Mouse (Mus musculus) heart, adult 2 months (tissue): Measurements from ENCODE around the gene Itpka. TPM values are rescaled to one million over a fixed set of nuclear protein-coding genes. Genes with fewer than 3 reads are reported as not detected.

ENCODE experiments used
- DNase-seq, 2 experiments: peaks; one replicate each; pipeline ENCODE4 v3.0.0; 2021
- H3K27ac ChIP-seq: fragments of 200-600 bp; 2 replicates; pipeline ENCODE4 v1.8.1; 2022
- H3K27me3 ChIP-seq: fragments of 200-500 bp; 2 replicates; pipeline ENCODE4 v1.6.1; 2012; ENCODE audit warnings: mild to moderate bottlenecking, low read length, inconsistent platforms, mixed read lengths; ENCODE audit not compliant: control insufficient read depth, insufficient read depth
- H3K36me3 ChIP-seq: fragments of 200-500 bp; 2 replicates; pipeline ENCODE4 v1.6.1; 2012; ENCODE audit warnings: low read length, inconsistent platforms; ENCODE audit not compliant: control insufficient read depth, insufficient read depth
- H3K4me1 ChIP-seq: fragments of 200-500 bp; 2 replicates; pipeline ENCODE4 v1.6.1; 2011; ENCODE audit warnings: low read length; ENCODE audit not compliant: control insufficient read depth, insufficient read depth
- H3K4me3 ChIP-seq: fragments of 200-600 bp; 2 replicates; pipeline ENCODE4 v1.8.1; 2022
- H3K79me2 ChIP-seq: fragments of 200-500 bp; replicated peaks from 2 replicates; pipeline ENCODE4 v1.6.1; 2012; ENCODE audit warnings: mild to moderate bottlenecking, inconsistent platforms, low read length, moderate library complexity, mixed read lengths; ENCODE audit not compliant: control insufficient read depth, insufficient read depth
- H3K9ac ChIP-seq: fragments of 200-500 bp; 2 replicates; pipeline ENCODE4 v1.6.1; 2012; ENCODE audit warnings: low read depth, mild to moderate bottlenecking, control low read depth, inconsistent platforms, low read length, mixed read lengths
- CTCF ChIP-seq: fragments of 200-600 bp; IDR thresholded peaks from 2 replicates; pipeline ENCODE4 v1.8.1; 2022; ENCODE audit warnings: antibody characterized with exemption, mild to moderate bottlenecking, moderate library complexity
- EP300 ChIP-seq: fragments of 200-500 bp; IDR thresholded peaks from 2 replicates; pipeline ENCODE4 v1.6.1; 2011; ENCODE audit warnings: low read depth, low read length, control low read depth; ENCODE audit not compliant: insufficient read depth
- POLR2A ChIP-seq: fragments of 200-500 bp; IDR thresholded peaks from 2 replicates; pipeline ENCODE4 v1.6.1; 2011; ENCODE audit warnings: mild to moderate bottlenecking, low read depth, low read length, control low read depth; ENCODE audit not compliant: insufficient read depth
- WGBS: fragments of 180-500 bp; shearing (Covaris S2); methylation state at CpG from one replicate; pipeline ENCODE4 v1.1.7; 2018; 5-methylcytosine and 5-hydroxymethylcytosine counted together
- intact Hi-C: fragments of 180-260 bp; cut with DNase I; formaldehyde crosslinking; loops from one replicate; pipeline ENCODE4 v1.15.1; 2025
- polyA plus RNA-seq: library from polyadenylated mRNA; depleted of rRNA; stranded (reverse); fragments of >200 nt; gene quantifications from 2 replicates; pipeline ENCODE4 v1.2.3, GENCODE M21; 2012; rRNA removed
- total RNA-seq, 2 experiments: library from RNA; stranded (reverse); gene quantifications; 2 replicates each; pipeline ENCODE4 v1.2.3; 2021

Gene Itpka
- total and polyA plus RNA-seq, 3 experiments: 0.52 to 1.3 (median 0.59) TPM

DNA sequence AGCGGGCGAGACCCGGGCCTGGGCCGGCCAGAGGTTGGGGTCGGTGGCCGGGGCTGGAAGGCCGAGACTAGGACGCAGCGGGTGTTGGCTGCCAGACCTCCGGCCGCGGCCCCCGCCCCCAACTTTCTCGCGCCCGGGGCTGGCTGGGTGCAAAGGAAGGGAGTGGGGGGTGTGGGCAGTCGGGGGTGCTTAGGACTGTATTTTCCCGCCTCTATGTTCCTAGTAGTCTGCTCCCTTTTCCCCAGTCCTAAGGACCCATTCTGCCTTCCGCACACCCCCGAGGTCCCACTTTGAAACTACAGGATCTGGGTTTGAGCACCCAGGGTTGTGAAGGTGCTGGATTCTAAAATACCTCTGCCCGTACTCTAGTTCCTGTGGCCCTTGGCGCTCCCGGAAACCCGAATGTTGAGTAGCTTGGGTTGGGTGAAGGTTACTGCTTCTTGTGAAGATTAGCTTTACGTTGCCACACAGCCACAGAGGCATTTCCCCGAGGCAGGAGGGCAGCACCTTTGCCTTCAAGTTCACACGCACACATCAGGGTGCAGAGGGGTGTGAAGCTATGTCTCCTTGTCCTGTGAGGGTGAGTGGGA, 57.9 kb downstream of the Itpka start:
- H3K9ac ChIP-seq: peak overlapping the region; percentile 80
- no peak overlapping the region; the same call in 1 of the 2 replicates for H3K27ac ChIP-seq
- peaks cover 1% of the 10 kb centered on the region; the same call in 1 of the 2 replicates for H3K27me3 ChIP-seq
- no peaks in the 10 kb centered on the region for H3K36me3 ChIP-seq
- H3K4me1 ChIP-seq: peaks cover 2% of the 10 kb centered on the region
- H3K4me3 ChIP-seq: peak overlapping the region; percentile 66
- no peak for TF ChIP-seq CTCF
- TF ChIP-seq EP300: no peak
- TF ChIP-seq POLR2A: no peak
- peak in 1 of 2 experiments; percentile 32 for DNase-seq
- WGBS: 3% methylated on average over 20 of the region's 27 CpGs
- H3K79me2 ChIP-seq: no peaks in the 10 kb centered on the region
- intact Hi-C loops: loop anchor here (5.0 kb wide), 1 partner anchor 97 kb away; the partner anchor contains the start of gene Mga

Other genes starting within 250 kb of the Itpka start
- under 1 TPM; 0.18 to 0.23 TPM for gene Exd1, start 194.7 kb upstream of the Itpka start, total RNA-seq
- 0.21 and 0.26 TPM in 2 replicates for gene Exd1, start 194.7 kb upstream of the Itpka start, polyA plus RNA-seq
- 10 to 100 TPM; 76.6 to 97.3 TPM for gene Chp1, start 194.6 kb upstream of the Itpka start, total RNA-seq
- gene Chp1, start 194.6 kb upstream of the Itpka start, polyA plus RNA-seq: 71.0 and 145 TPM in 2 replicates
- 1 to 10 TPM in 1 of 2 experiments, under 1 TPM in 1; 0.84 to 2.0 TPM for gene Nusap1, start 124.0 kb upstream of the Itpka start, total RNA-seq
- 0.26 and 0.31 TPM in 2 replicates for gene Nusap1, start 124.0 kb upstream of the Itpka start, polyA plus RNA-seq
- gene Oip5, start 123.9 kb upstream of the Itpka start, total RNA-seq: under 1 TPM; 0.16 to 0.37 TPM
- 0.20 and 0.26 TPM in 2 replicates for gene Oip5, start 123.9 kb upstream of the Itpka start, polyA plus RNA-seq
- gene Ndufaf1, start 79.5 kb upstream of the Itpka start, total RNA-seq: 10 to 100 TPM; 58.6 to 63.6 TPM
- gene Ndufaf1, start 79.5 kb upstream of the Itpka start, polyA plus RNA-seq: 16.1 and 33.9 TPM in 2 replicates
- 10 to 100 TPM; 21.9 to 22.8 TPM for gene Rtf1, start 67.3 kb upstream of the Itpka start, total RNA-seq
- 8.7 and 12.7 TPM in 2 replicates for gene Rtf1, start 67.3 kb upstream of the Itpka start, polyA plus RNA-seq
- gene Ltk, start 18.1 kb downstream of the Itpka start, total RNA-seq: not detected
- gene Ltk, start 18.1 kb downstream of the Itpka start, polyA plus RNA-seq: 0.09 and 0.39 TPM in 2 replicates
- gene Rpap1, start 45.2 kb downstream of the Itpka start, total RNA-seq: 10 to 100 TPM; 12.2 to 13.3 TPM
- gene Rpap1, start 45.2 kb downstream of the Itpka start, polyA plus RNA-seq: 10.5 and 12.1 TPM in 2 replicates
- gene Tyro3, start 55.4 kb downstream of the Itpka start, total RNA-seq: 1 to 10 TPM; 1.2 to 1.5 TPM
- gene Tyro3, start 55.4 kb downstream of the Itpka start, polyA plus RNA-seq: 1.6 and 2.7 TPM in 2 replicates
- 10 to 100 TPM; 36.2 to 41.0 TPM for gene Mga, start 154.9 kb downstream of the Itpka start, total RNA-seq
- 11.6 and 21.6 TPM in 2 replicates for gene Mga, start 154.9 kb downstream of the Itpka start, polyA plus RNA-seq
- 1 to 10 TPM; 7.7 to 8.0 TPM for gene Mapkbp1, start 230.4 kb downstream of the Itpka start, total RNA-seq
- 8.1 and 11.0 TPM in 2 replicates for gene Mapkbp1, start 230.4 kb downstream of the Itpka start, polyA plus RNA-seq